12 mouse cellular contexts compared by ENCODE assay signal in genomic region chr19:21479183-21480052, GRCm38 (mm10). TPM values are rescaled to one million over a fixed set of nuclear protein-coding genes. Genes with fewer than 3 reads are reported as not detected.
DNase-seq lines count a peak whose midpoint lies in the region; ATAC-seq and TF ChIP-seq lines count a peak whose summit lies in the region.
"Had no signal": no experiment of that assay in that cellular context is flagged by ENCODE, and none has a peak within 500 bp of the region (broad histone marks: within the 10 kb centered on the region; RNA-seq: fewer than 3 reads in every experiment).

No protein-coding gene starts in this region.

- no peaks in the 10 kb centered on the region for H3K4me1 ChIP-seq in hindbrain, embryonic 16.5 days (ENCODE audit: control insufficient read depth, insufficient read depth, low read depth, low read length)
- H3K4me1 ChIP-seq in midbrain, embryonic 14.5 days (ENCODE audit: control insufficient read depth, insufficient read depth, low read length): peaks cover 7% of the 10 kb centered on the region
- no peaks in the 10 kb centered on the region for H3K4me1 ChIP-seq in cerebellum, adult 2 months (ENCODE audit: control insufficient read depth, insufficient read depth, low read length)

- no peaks in the 10 kb centered on the region for H3K36me3 ChIP-seq in hindbrain, embryonic 16.5 days (ENCODE audit: control insufficient read depth, insufficient read depth, low read length)
- H3K36me3 ChIP-seq in midbrain, embryonic 14.5 days (ENCODE audit: control insufficient read depth, insufficient read depth, low read length): no peaks in the 10 kb centered on the region

- no peak overlapping the region for H3K4me3 ChIP-seq in hindbrain, embryonic 16.5 days (ENCODE audit: low read length)
- H3K4me3 ChIP-seq in midbrain, embryonic 14.5 days (replicated peaks; ENCODE audit: low read depth, low read length): no peak overlapping the region
- no peak overlapping the region for H3K4me3 ChIP-seq in cerebellum, adult 2 months (replicated peaks; ENCODE audit: insufficient read depth, low read depth, low read length)
- no peak overlapping the region for H3K4me3 ChIP-seq in gastrocnemius, adult 2 months

- H3K4me2 ChIP-seq in hindbrain, embryonic 16.5 days (ENCODE audit: low read length): no peak overlapping the region
- peak overlapping the region; percentile 15; the same call in 1 of the 2 replicates for H3K4me2 ChIP-seq in midbrain, embryonic 14.5 days (ENCODE audit: low read length)
- H3K4me2 ChIP-seq: liver, embryonic 11.5 days had no signal

- no peak overlapping the region for H3K27ac ChIP-seq in hindbrain, embryonic 16.5 days (ENCODE audit: low read depth, low read length)
- peak overlapping the region; percentile 49 for H3K27ac ChIP-seq in midbrain, embryonic 14.5 days (replicated peaks; ENCODE audit: low read depth, low read length)
- no peak overlapping the region for H3K27ac ChIP-seq in cerebellum, adult 2 months (ENCODE audit: insufficient read depth, low read length)
- H3K27ac ChIP-seq in gastrocnemius, adult 2 months: no peak overlapping the region

- ATAC-seq in frontal cortex, adult (ENCODE audit: low TSS enrichment): peak; percentile 35
- ATAC-seq in hindbrain, embryonic 16.5 days: peak; percentile 71
- ATAC-seq in midbrain, embryonic 14.5 days (ENCODE audit: low FRiP score, low TSS enrichment): peak; percentile 53; the same call in 1 of the 2 replicates

- H3K9me3 ChIP-seq in hindbrain, embryonic 16.5 days (ENCODE audit: control insufficient read depth, low read length): no peaks in the 10 kb centered on the region
- no peaks in the 10 kb centered on the region for H3K9me3 ChIP-seq in midbrain, embryonic 14.5 days (ENCODE audit: control insufficient read depth, low read length)

- intact Hi-C loops in gastrocnemius, adult 2 months (cut with DNase I): no loop called here

- H3K9ac ChIP-seq in hindbrain, embryonic 16.5 days (ENCODE audit: low read depth, low read length): no peak overlapping the region
- H3K9ac ChIP-seq in midbrain, embryonic 14.5 days (replicated peaks; ENCODE audit: low read length): no peak overlapping the region

- H3K27me3 ChIP-seq in hindbrain, embryonic 16.5 days (replicated peaks; ENCODE audit: control insufficient read depth, insufficient read depth, low read length): no peaks in the 10 kb centered on the region
- H3K27me3 ChIP-seq in midbrain, embryonic 14.5 days (ENCODE audit: control insufficient read depth, insufficient read depth, low read length): no peaks in the 10 kb centered on the region
- H3K27me3 ChIP-seq in cerebellum, adult 2 months (ENCODE audit: control insufficient read depth, insufficient read depth, low read length): no peaks in the 10 kb centered on the region
- H3K27me3 ChIP-seq: megakaryocyte, embryonic 14.5 days had no signal

- TF ChIP-seq POLR2A in cerebellum, adult 2 months (IDR thresholded peaks at IDR 0.05; ENCODE audit: borderline replicate concordance, insufficient read depth, low read length): no peak

- TF ChIP-seq CTCF in cerebellum, adult 2 months (IDR thresholded peaks at IDR 0.05; ENCODE audit: borderline replicate concordance, insufficient read depth, low read depth, low read length): no peak
- no peak for TF ChIP-seq CTCF in gastrocnemius, adult 2 months (IDR thresholded peaks at IDR 0.05)

- DNase-seq in frontal cortex, postnatal 25 days (ENCODE audit: low spot score in 2 of 2): no peak
- peak; percentile 6 for DNase-seq in R1 (ENCODE audit: low read depth, low spot score)
- DNase-seq in midbrain, embryonic 14.5 days: peak; percentile 66
- DNase-seq in cerebellum, adult 2 months: no peak
- no peak for DNase-seq in gastrocnemius, adult 2 months
- no peak for DNase-seq in adrenal gland, adult (ENCODE audit: inconsistent age in 2 of 2, low spot score in 1 of 2)
- DNase-seq: adrenal gland, postnatal 25 days; cerebellum, postnatal 25 days had no signal

- 54% methylated on average over 18 of the region's 18 CpGs for WGBS in hindbrain, embryonic 16.5 days
- 53% methylated on average over 18 of the region's 18 CpGs for WGBS in midbrain, embryonic 14.5 days
- whole genome bisulfite sequencing in cerebellum, adult 2 months: 61% methylated on average over 18 of the region's 18 CpGs

RNA-seq across cellular contexts. Expression of gene Gda, which starts 6.2 kb away (rescaled TPM):
- polyA plus RNA-seq in hindbrain, embryonic 16.5 days (2015; fragmentation: Nextera tagmentation; extraction: Ambion mirVana): 0.55 and 0.71 TPM in 2 replicates
- 0.13 and 0.20 TPM in 2 replicates for polyA plus RNA-seq in midbrain, embryonic 14.5 days (2014; fragmentation: Nextera tagmentation; extraction: Ambion mirVana)
- polyA plus RNA-seq in cerebellum, adult 2 months (2012; rRNA removed): 0.92 and 1.3 TPM in 2 replicates
- total RNA-seq in gastrocnemius, adult 2 months (2021): 1 to 10 TPM; 7.4 to 7.8 TPM

Comparison
In these comparisons a context has a peak if more than half of its experiments do, and no peak if none do; other contexts are left out.
1. DNase-seq: peak in R1 (single experiment) and midbrain, embryonic 14.5 days (single experiment); none in frontal cortex, postnatal 25 days (0 of 2), cerebellum, adult 2 months (0 of 2), gastrocnemius, adult 2 months (single experiment) and adrenal gland, adult (0 of 2).
2. Peak in every context shown above with its lines, with median percentiles within 50 percentile points of each other: ATAC-seq.